Mouse (Mus musculus): ENCODE results near the gene Lrmda. TPM values are rescaled to one million over a fixed set of nuclear protein-coding genes. Genes with fewer than 3 reads are reported as not detected.
A peak's percentile ranks its signal among the peaks of the same experiment; 100 is the strongest.

Lrmda gene
- polyA plus RNA-seq, 1 experiment from 2014 or later: 0.57 TPM

DNA sequence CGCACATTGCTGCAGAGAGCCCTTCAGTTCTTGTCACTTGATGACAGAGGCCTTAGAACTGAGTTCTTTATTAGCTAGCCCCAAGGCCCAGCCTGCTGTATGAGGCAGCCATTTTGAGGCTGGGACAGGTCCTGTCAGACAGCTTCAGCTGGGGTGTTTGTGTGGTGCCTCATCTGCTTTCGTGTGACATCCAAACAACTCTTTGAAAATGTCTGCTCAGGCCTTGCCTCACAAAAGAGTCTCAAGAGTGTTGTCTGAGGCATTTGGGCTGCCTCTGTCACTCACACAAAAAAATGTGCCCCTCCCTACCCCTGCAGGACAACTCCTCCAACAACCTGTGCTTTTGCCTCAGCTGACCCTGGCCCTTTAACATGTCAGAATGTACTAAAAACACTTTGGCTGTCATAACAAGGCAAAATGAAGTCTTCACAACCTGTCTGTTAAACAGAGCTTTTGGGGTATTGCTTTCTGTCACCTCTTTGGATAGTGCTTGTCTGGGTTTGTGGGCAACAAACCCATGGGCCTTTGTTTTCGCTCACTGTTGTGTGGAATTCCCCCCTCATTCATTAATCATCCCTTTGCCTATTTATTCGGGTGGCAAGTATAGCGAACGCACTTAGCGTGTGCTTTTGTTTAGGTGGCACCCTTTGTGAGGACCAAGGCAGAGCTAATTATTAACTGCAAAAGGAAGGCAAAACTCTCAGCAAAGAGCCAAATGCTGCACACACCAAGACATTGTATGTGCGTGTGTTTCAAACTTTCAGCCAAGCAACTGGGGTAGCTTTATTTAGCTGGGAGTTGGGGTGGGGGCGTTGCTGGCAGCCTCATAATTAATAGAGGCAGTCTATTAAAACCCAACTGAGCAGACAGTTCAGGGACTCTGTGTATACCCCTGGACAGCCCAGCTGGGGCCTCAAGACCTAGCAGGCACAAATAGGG, 660.5 kb downstream of the Lrmda start:
- Histone ChIP-seq H3K9ac (no peak overlapping the region), H3K27me3 (replicated peaks) (no peaks in the 10 kb centered on the region), H3K36me3 (no peaks in the 10 kb centered on the region), H3K4me1 (no peaks in the 10 kb centered on the region), H3K9me3 (no peaks in the 10 kb centered on the region), H3K4me2 (no peak overlapping the region), H3K4me3 (replicated peaks) (no peak overlapping the region), H3K27ac (0 out of 2 replicates have a peak overlapping the region, but pooled peaks have one; percentile 4)
- 52% methylated on average over 9 of the region's 9 CpGs for WGBS
- peak; percentile 50; the same call in 1 of the 2 replicates for ATAC-seq (ENCODE audit: insufficient read depth, low FRiP score, low read depth)

DNA sequence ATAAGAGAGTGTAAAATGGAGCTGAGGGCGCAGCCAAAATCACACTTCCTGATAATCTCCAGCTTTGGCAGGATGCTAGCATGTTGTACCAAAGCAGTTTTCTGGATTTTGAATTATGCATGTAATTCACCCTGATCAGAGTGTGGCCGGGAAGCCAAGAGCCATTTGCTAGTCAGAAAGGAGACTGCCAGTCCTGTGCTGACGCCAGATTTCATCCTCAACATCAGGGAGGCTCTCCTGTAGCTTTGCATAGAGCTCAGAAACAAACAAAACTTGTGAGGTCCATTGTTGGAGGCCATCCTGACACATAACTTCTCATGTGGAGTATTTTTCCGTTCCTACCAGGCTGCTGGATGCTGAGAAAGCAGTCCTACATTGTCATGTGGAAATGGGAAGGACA, 667.4 kb downstream of the Lrmda start:
- Histone ChIP-seq H3K4me1 (no peaks in the 10 kb centered on the region), H3K27ac (no peak overlapping the region), H3K9ac (no peak overlapping the region), H3K4me3 (replicated peaks) (no peak overlapping the region), H3K4me2 (no peak overlapping the region), H3K27me3 (replicated peaks) (no peaks in the 10 kb centered on the region), H3K36me3 (no peaks in the 10 kb centered on the region), H3K9me3 (no peaks in the 10 kb centered on the region)
- ATAC-seq (ENCODE audit: insufficient read depth, low FRiP score, low read depth): no peak
- 46% methylated on average over 4 of the region's 4 CpGs for WGBS

DNA sequence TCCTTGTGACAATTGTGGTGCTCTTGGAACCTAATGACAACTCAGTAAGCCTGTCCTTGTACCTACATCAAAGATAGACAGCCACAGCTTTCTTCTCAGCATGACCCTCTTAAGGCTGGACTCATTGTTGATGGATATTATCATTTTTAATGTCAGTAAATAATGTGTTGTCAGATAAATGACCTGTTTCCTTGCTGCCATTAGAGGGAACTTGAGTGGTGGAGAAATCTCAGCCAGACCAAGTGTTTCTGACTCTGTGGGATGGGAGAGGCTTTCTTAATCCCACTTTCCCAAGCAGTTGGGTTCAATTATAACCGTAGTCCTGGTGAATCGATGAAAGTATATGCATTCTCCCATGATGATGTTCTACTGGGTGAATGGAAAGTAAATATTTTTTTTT, 668.9 kb downstream of the Lrmda start:
- ATAC-seq (ENCODE audit: insufficient read depth, low FRiP score, low read depth): no peak
- no peak overlapping the region for H3K27ac ChIP-seq
- no peaks in the 10 kb centered on the region for H3K4me1 ChIP-seq
- H3K9me3 ChIP-seq: no peaks in the 10 kb centered on the region
- WGBS: 63% methylated on average over 2 of the region's 2 CpGs
- H3K36me3 ChIP-seq: no peaks in the 10 kb centered on the region
- H3K4me3 ChIP-seq (replicated peaks): no peak overlapping the region
- no peak overlapping the region for H3K9ac ChIP-seq
- no peaks in the 10 kb centered on the region for H3K27me3 ChIP-seq (replicated peaks)
- no peak overlapping the region for H3K4me2 ChIP-seq

DNA sequence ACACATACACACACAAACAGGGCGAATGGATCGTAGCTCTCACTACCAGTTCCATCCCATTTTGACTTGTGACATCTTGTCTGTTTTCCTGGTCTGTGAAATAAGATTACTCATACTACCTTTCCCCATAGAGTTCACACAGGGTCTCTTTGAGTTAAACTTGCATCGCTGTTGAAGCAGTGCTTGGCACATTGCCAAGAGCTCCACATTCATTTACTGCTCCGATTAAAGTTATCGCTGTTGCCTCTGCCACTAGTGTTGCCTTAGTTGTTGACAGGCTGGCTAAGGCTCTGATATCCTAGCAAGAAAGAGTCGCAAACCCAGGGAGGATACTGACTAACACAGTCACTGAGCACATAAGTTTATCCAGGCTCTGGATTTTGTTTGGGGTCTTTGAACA, 675.9 kb downstream of the Lrmda start:
- Histone ChIP-seq H3K4me3 (replicated peaks) (no peak overlapping the region), H3K27me3 (replicated peaks) (no peaks in the 10 kb centered on the region), H3K27ac (no peak overlapping the region; the same call in 1 of the 2 replicates), H3K4me1 (no peaks in the 10 kb centered on the region), H3K9me3 (no peaks in the 10 kb centered on the region), H3K9ac (no peak overlapping the region), H3K4me2 (no peak overlapping the region), H3K36me3 (no peaks in the 10 kb centered on the region)
- ATAC-seq (ENCODE audit: insufficient read depth, low FRiP score, low read depth): peak; percentile 85; the same call in 1 of the 2 replicates
- 32% methylated on average over 6 of the region's 6 CpGs for whole genome bisulfite sequencing

DNA sequence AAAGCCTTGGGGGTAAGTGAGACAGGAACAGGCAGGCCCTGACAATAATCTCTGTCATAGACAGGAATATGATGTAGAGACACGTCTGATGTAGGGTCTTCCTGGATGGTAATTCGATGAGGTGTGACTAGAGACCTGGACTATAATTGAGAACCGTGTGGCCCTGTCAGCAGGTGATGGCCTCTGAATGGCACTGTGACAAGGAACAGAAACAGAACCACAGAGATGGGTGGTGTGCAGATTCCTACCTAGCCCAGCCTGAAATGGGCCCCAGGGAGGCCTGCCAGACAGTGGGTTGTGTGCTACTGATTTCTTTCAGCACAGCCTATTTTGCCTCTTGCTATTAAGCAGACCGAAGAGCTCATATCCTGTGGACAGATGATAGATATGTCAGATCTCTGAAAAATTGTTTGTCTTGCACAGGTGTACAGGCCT, 676.4 kb downstream of the Lrmda start:
- Histone ChIP-seq H3K9me3 (no peaks in the 10 kb centered on the region), H3K36me3 (no peaks in the 10 kb centered on the region), H3K4me1 (no peaks in the 10 kb centered on the region), H3K27me3 (replicated peaks) (no peaks in the 10 kb centered on the region), H3K4me2 (no peak overlapping the region), H3K27ac (no peak overlapping the region), H3K4me3 (replicated peaks) (no peak overlapping the region), H3K9ac (no peak overlapping the region)
- ATAC-seq (ENCODE audit: insufficient read depth, low FRiP score, low read depth): 0 out of 2 replicates have a peak, but pooled peaks have one; percentile 43
- WGBS: 49% methylated on average over 4 of the region's 4 CpGs

GRCm38 (mm10) chr14:22700236-22700635, 680.7 kb downstream of the Lrmda start:
- H3K9me3 ChIP-seq: no peaks in the 10 kb centered on the region
- ATAC-seq (ENCODE audit: insufficient read depth, low FRiP score, low read depth): no peak
- 91% methylated on average over 1 of the region's 1 CpGs for WGBS
- H3K9ac ChIP-seq: no peak overlapping the region
- no peak overlapping the region for H3K27ac ChIP-seq
- H3K4me1 ChIP-seq: no peaks in the 10 kb centered on the region
- no peaks in the 10 kb centered on the region for H3K36me3 ChIP-seq
- H3K4me3 ChIP-seq (replicated peaks): no peak overlapping the region
- no peak overlapping the region for H3K4me2 ChIP-seq
- no peaks in the 10 kb centered on the region for H3K27me3 ChIP-seq (replicated peaks)

GRCm38 (mm10) chr14:22700690-22701089, 681.2 kb downstream of the Lrmda start:
- no peak overlapping the region for H3K4me2 ChIP-seq
- no peak overlapping the region for H3K4me3 ChIP-seq (replicated peaks)
- no peaks in the 10 kb centered on the region for H3K4me1 ChIP-seq
- no peaks in the 10 kb centered on the region for H3K36me3 ChIP-seq
- no peaks in the 10 kb centered on the region for H3K27me3 ChIP-seq (replicated peaks)
- WGBS: 86% methylated on average over 2 of the region's 2 CpGs
- H3K9me3 ChIP-seq: no peaks in the 10 kb centered on the region
- ATAC-seq (ENCODE audit: insufficient read depth, low FRiP score, low read depth): no peak
- H3K9ac ChIP-seq: no peak overlapping the region
- no peak overlapping the region for H3K27ac ChIP-seq

DNA sequence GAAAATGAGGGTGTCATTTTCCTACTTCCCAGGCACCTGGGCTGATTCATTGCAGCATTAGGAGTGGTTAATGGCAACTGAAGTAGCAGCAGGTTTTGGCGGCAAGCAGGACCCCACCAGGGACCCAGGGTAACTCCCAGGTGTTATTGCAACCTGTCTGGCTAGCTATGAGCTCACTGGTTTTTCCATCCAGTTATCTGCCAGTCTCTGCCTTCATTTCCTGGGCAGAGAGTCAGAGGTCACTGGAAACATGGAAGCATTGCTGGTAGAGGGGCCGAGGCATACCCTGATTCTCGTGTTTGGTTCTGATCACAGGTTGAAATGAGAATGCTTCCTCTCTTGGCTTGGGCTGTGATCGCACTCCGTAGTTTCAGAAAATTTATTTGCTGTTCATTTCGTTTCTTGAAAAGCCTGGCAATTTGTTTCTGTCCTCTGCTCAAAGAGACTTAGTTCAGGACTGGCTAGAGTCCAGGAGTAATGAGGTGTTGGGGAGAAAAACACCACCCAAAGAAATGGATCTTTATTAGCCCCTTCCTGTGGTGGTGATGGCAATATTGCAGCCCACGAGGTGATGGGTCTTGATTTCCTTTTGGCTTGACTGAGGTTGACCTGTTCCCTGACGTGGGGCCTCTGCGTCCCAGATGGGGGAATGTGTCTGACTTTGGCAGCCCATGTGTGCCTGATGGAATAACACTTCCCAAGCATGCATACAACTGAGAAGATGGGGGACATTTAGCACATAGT, 688.6 kb downstream of the Lrmda start:
- H3K4me1 ChIP-seq: no peaks in the 10 kb centered on the region
- no peaks in the 10 kb centered on the region for H3K27me3 ChIP-seq (replicated peaks)
- WGBS: 70% methylated on average over 9 of the region's 9 CpGs
- no peaks in the 10 kb centered on the region for H3K36me3 ChIP-seq
- H3K4me2 ChIP-seq: no peak overlapping the region
- no peak overlapping the region for H3K9ac ChIP-seq
- no peak overlapping the region for H3K4me3 ChIP-seq (replicated peaks)
- H3K9me3 ChIP-seq: no peaks in the 10 kb centered on the region
- ATAC-seq (ENCODE audit: insufficient read depth, low FRiP score, low read depth): no peak
- H3K27ac ChIP-seq: no peak overlapping the region

GRCm38 (mm10) chr14:22710071-22710661, 690.7 kb downstream of the Lrmda start:
- Histone ChIP-seq H3K36me3 (no peaks in the 10 kb centered on the region), H3K4me1 (no peaks in the 10 kb centered on the region), H3K27ac (no peak overlapping the region), H3K27me3 (replicated peaks) (no peaks in the 10 kb centered on the region), H3K4me3 (replicated peaks) (no peak overlapping the region), H3K9ac (no peak overlapping the region), H3K9me3 (no peaks in the 10 kb centered on the region), H3K4me2 (no peak overlapping the region)
- no peak for ATAC-seq (ENCODE audit: insufficient read depth, low FRiP score, low read depth)
- WGBS: 48% methylated on average over 6 of the region's 6 CpGs

DNA sequence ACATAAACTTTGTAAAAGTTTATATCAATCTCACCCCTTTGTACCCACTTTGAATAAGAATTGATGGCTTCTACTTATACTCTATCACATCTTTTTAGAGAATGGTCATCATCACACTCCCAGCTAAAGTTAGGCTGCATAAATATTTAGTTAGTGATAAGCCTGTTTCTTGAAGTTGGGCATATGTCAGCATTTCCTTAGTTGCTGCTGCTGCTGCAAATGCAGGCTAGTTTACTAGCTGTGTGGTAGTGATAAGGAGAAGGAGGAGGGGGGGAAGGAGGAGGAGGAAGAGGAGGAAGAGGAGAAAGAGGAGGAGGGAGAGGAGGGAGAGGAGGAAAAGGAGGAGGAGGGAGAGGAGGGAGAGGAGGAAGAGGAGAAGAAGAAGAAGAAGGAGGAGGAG, 692.9 kb downstream of the Lrmda start:
- Histone ChIP-seq H3K4me1 (no peaks in the 10 kb centered on the region), H3K4me2 (no peak overlapping the region), H3K27me3 (replicated peaks) (no peaks in the 10 kb centered on the region), H3K36me3 (no peaks in the 10 kb centered on the region), H3K27ac (no peak overlapping the region), H3K9me3 (no peaks in the 10 kb centered on the region), H3K9ac (no peak overlapping the region), H3K4me3 (replicated peaks) (no peak overlapping the region)
- ATAC-seq (ENCODE audit: insufficient read depth, low FRiP score, low read depth): no peak

DNA sequence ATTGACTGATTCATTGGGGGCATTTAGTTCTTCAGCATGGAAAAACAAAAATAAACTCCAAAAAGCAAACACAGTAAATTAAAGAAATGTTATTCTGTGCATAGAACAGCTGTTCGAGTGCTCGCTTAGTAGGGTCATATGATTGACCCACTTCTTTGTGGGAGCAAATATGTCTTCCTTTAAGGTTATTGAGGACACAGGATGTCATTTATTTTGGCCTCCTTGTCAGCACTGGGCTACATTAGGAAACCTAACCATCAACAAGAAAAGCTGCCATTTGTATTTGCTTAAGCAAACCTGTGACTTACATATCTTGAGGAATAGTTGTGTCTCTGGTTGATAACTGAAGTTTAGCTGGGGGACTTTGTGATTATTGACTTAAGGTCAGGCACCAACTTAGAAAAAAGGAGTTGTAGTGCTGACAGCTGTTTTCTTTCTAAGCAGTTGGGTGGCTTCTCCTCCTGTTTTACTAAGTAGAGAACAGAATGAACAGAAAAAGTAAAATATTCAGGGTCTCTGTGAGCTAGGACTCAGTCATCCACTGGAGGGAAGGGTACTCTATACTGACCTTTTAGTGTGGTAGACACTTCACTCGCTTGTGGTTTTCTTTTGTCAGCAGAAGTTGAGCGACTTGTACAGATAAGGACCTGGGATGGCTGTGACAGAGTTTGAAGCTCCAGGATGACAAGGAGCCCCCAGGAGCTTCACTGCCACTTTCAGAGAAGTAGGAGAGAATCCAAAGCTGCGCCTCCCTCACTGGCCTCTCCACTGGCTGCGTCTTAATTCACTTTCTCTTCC, 696.3 kb downstream of the Lrmda start:
- Histone ChIP-seq H3K9me3 (no peaks in the 10 kb centered on the region), H3K9ac (no peak overlapping the region), H3K4me3 (replicated peaks) (no peak overlapping the region), H3K27ac (no peak overlapping the region), H3K4me2 (no peak overlapping the region), H3K27me3 (replicated peaks) (no peaks in the 10 kb centered on the region), H3K4me1 (no peaks in the 10 kb centered on the region), H3K36me3 (no peaks in the 10 kb centered on the region)
- 50% methylated on average over 6 of the region's 6 CpGs for WGBS
- no peak for ATAC-seq (ENCODE audit: insufficient read depth, low FRiP score, low read depth)

All from stomach, embryonic 15.5 days (tissue).